Mouse (Mus musculus) forebrain, postnatal 0 days (tissue): ENCODE measurements around the gene Cyth2. TPM values are rescaled to one million over a fixed set of nuclear protein-coding genes. Genes with fewer than 3 reads are reported as not detected.

ENCODE experiments used
- ATAC-seq: fragments of 200-750 bp; cut with Nextera tagmentation; 2 replicates; pipeline ENCODE4 v1.8.0; 2017; ENCODE audit warnings: mild to moderate bottlenecking, moderate library complexity
- DNase-seq: peaks from one replicate; pipeline ENCODE4 v3.0.0-alpha.2; 2015
- H3K27ac ChIP-seq: fragments of 300-500 bp; sonication (generic); 2 replicates; pipeline ENCODE4 v1.5.1; 2014; ENCODE audit warnings: low read depth, mild to moderate bottlenecking, antibody characterized with exemption, low read length, moderate library complexity, mixed read lengths
- H3K27me3 ChIP-seq: fragments of 300-500 bp; sonication (generic); 2 replicates; pipeline ENCODE4 v1.6.1; 2014; ENCODE audit warnings: mild to moderate bottlenecking, low read length, mixed read lengths; ENCODE audit not compliant: insufficient read depth
- H3K36me3 ChIP-seq: fragments of 300-500 bp; sonication (generic); 2 replicates; pipeline ENCODE4 v1.6.1; 2014; ENCODE audit warnings: mild to moderate bottlenecking, moderate library complexity; ENCODE audit not compliant: insufficient read depth
- H3K4me1 ChIP-seq: fragments of 300-500 bp; sonication (generic); 2 replicates; pipeline ENCODE4 v1.6.1; 2014; ENCODE audit warnings: antibody characterized with exemption; ENCODE audit not compliant: insufficient read depth
- H3K4me2 ChIP-seq: fragments of 300-500 bp; sonication (generic); 2 replicates; pipeline ENCODE4 v1.6.1; 2014; ENCODE audit warnings: low read depth, mild to moderate bottlenecking, moderate library complexity
- H3K4me3 ChIP-seq: fragments of 300-500 bp; sonication (generic); 2 replicates; pipeline ENCODE4 v1.5.1; 2014; ENCODE audit warnings: low read depth, low read length, mixed read lengths
- H3K9ac ChIP-seq: fragments of 300-500 bp; sonication (generic); 2 replicates; pipeline ENCODE4 v1.6.1; 2014; ENCODE audit warnings: mild to moderate bottlenecking
- H3K9me3 ChIP-seq: fragments of 300-500 bp; sonication (generic); 2 replicates; pipeline ENCODE4 v1.6.1; 2016; ENCODE audit warnings: low read length
- CTCF ChIP-seq: sonication (generic); IDR thresholded peaks from 2 replicates; pipeline ENCODE4 v1.5.1; 2016; ENCODE audit warnings: antibody characterized with exemption, control low read depth, low read depth
- WGBS: fragments of 180-500 bp; shearing (Covaris S2); extraction: QIAGEN DNeasy Blood & Tissue Kit; methylation state at CpG from one replicate; pipeline ENCODE4 v1.1.7; 2014; 5-methylcytosine and 5-hydroxymethylcytosine counted together
- polyA plus RNA-seq: library from polyadenylated mRNA; unstranded; fragments of >200 nt; fragmentation: Nextera tagmentation; extraction: Ambion mirVana; gene quantifications from 2 replicates; pipeline ENCODE4 v1.2.1, GENCODE M21; 2015
- total RNA-seq: library from RNA; depleted of rRNA; stranded (reverse); fragments of >200 nt; gene quantifications from 2 replicates; pipeline ENCODE4 v1.2.3, GENCODE M21; 2014

Gene Cyth2
- total and polyA plus RNA-seq, 2 experiments from 2014 or later = 253 to 282 TPM

- Histone ChIP-seq H3K27ac (no peak overlapping the region), H3K9me3 (no peaks in the 10 kb centered on the region), H3K36me3 (peaks cover 73% of the 10 kb centered on the region), H3K9ac (no peak overlapping the region), H3K4me1 (0 out of 2 replicates have a peak, but pooled peaks cover 2% of the 10 kb centered on the region), H3K27me3 (no peaks in the 10 kb centered on the region), H3K4me2 (no peak overlapping the region), H3K4me3 (no peak overlapping the region)
- WGBS = 92% methylated on average over 27 of the region's 29 CpGs
- DNase-seq = no peak
- no peak for TF ChIP-seq CTCF
- ATAC-seq = no peak
Observed at GRCm38 (mm10) chr7:45794971-45795370, 19.4 kb downstream of the Cyth2 start.

DNA sequence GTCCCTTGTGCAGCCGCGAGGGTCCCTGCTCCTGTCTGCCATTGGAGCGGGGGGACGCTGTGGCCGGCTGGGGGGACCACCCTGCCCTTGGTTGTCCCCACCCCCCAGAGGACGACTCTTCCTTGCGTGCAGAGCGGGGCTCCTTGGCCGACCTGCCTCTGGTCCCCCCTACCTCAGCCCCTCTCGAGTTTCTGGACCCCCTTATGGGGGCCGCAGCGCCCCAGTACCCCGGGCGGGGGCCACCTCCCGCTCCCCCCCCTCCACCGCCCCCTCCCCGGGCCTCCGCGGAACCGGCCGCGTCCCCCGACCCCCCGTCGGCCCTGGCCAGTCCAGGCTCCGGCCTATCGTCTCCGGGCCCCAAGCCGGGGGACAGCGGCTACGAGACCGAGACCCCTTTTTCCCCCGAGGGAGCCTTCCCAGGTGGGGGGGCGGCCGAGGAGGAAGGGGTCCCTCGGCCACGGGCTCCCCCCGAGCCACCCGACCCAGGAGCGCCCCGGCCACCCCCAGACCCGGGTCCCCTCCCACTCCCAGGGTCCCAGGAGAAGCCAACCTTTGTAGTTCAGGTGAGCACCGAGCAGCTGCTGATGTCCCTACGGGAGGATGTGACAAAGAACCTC is 20.3 kb downstream of the Cyth2 start:
- 94% methylated on average over 40 of the region's 44 CpGs for WGBS
- no peak overlapping the region for H3K4me3 ChIP-seq
- no peak overlapping the region for H3K27ac ChIP-seq
- peaks cover 82% of the 10 kb centered on the region for H3K36me3 ChIP-seq
- no peak overlapping the region for H3K9ac ChIP-seq
- no peaks in the 10 kb centered on the region for H3K27me3 ChIP-seq
- H3K9me3 ChIP-seq = no peaks in the 10 kb centered on the region
- H3K4me1 ChIP-seq = 0 out of 2 replicates have a peak, but pooled peaks cover 2% of the 10 kb centered on the region
- no peak for DNase-seq
- no peak for ATAC-seq
- H3K4me2 ChIP-seq = no peak overlapping the region
- TF ChIP-seq CTCF = no peak

GRCm38 (mm10) chr7:45793240-45793639 is 21.1 kb downstream of the Cyth2 start:
- H3K27ac ChIP-seq = no peak overlapping the region
- no peak for TF ChIP-seq CTCF
- H3K4me1 ChIP-seq = 0 out of 2 replicates have a peak, but pooled peaks cover 2% of the 10 kb centered on the region
- DNase-seq (no peak), ATAC-seq (no peak)
- 90% methylated on average over 24 of the region's 24 CpGs for WGBS
- H3K9ac ChIP-seq = no peak overlapping the region
- peaks cover 90% of the 10 kb centered on the region for H3K36me3 ChIP-seq
- no peaks in the 10 kb centered on the region for H3K9me3 ChIP-seq
- H3K4me3 ChIP-seq = no peak overlapping the region
- H3K4me2 ChIP-seq = no peak overlapping the region
- no peaks in the 10 kb centered on the region for H3K27me3 ChIP-seq

DNA sequence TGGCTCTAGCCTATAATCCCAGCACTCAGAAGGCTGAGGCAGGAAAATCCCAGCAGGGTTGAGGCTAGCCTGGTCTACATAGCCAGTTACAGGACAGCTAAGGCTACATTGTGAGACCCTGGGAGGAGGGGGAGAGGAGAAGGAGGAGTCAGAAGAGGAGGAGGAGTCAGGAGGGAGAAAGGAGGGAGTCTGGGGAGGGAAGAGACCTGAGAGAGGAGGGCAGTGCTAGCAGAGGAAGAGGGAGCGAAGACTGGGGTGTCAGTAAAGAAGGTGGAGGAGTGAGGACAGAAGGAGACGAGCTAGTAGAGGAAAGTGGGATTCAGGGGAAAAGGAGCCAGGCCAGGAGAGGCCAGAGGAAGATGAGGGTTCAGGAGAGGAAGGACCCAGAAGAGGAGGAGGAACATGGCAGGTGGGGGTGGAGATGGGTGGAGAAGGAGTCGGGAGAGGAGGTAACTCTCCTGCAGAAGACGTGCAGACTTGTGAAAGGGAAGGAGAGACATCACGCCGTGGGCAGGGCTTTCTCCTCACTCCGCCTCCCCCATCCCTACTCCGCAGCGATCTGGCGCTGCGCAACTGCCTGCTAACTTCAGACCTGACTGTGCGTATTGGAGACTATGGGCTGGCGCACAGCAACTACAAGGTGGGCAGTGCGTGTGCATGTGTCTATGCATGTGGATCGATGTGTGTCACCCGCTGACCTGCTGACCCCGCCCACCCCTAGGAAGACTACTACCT is 22.5 kb downstream of the Cyth2 start:
- no peak for DNase-seq
- peaks cover 97% of the 10 kb centered on the region for H3K36me3 ChIP-seq
- no peaks in the 10 kb centered on the region for H3K27me3 ChIP-seq
- 0 out of 2 replicates have a peak, but pooled peaks cover under 1% of the 10 kb centered on the region for H3K4me1 ChIP-seq
- H3K4me2 ChIP-seq = no peak overlapping the region
- 79% methylated on average over 17 of the region's 17 CpGs for WGBS
- no peak overlapping the region for H3K4me3 ChIP-seq
- peak; percentile 34 for ATAC-seq
- no peak overlapping the region for H3K9ac ChIP-seq
- no peaks in the 10 kb centered on the region for H3K9me3 ChIP-seq
- no peak overlapping the region for H3K27ac ChIP-seq
- no peak for TF ChIP-seq CTCF

- 79% methylated on average over 6 of the region's 6 CpGs for WGBS
- ATAC-seq = no peak
- peaks cover 86% of the 10 kb centered on the region for H3K36me3 ChIP-seq
- H3K4me1 ChIP-seq = peaks cover 6% of the 10 kb centered on the region; the same call in 1 of the 2 replicates
- H3K27me3 ChIP-seq = no peaks in the 10 kb centered on the region
- H3K9me3 ChIP-seq = no peaks in the 10 kb centered on the region
- H3K9ac ChIP-seq = no peak overlapping the region
- no peak overlapping the region for H3K4me3 ChIP-seq
- no peak for TF ChIP-seq CTCF
- no peak for DNase-seq
- no peak overlapping the region for H3K27ac ChIP-seq
- H3K4me2 ChIP-seq = no peak overlapping the region
Observed at GRCm38 (mm10) chr7:45790721-45791120, 23.7 kb downstream of the Cyth2 start.

GRCm38 (mm10) chr7:45787642-45788041 is 26.7 kb downstream of the Cyth2 start:
- Histone ChIP-seq H3K27me3 (no peaks in the 10 kb centered on the region), H3K9me3 (no peaks in the 10 kb centered on the region), H3K4me3 (no peak overlapping the region), H3K36me3 (peaks cover 55% of the 10 kb centered on the region), H3K4me2 (peak overlapping the region; percentile 83), H3K27ac (no peak overlapping the region), H3K4me1 (peaks cover 12% of the 10 kb centered on the region), H3K9ac (no peak overlapping the region)
- WGBS = 90% methylated on average over 22 of the region's 22 CpGs
- DNase-seq (no peak), ATAC-seq (no peak)
- TF ChIP-seq CTCF = no peak

GRCm38 (mm10) chr7:45786661-45787413 is 27.5 kb downstream of the Cyth2 start:
- no peaks in the 10 kb centered on the region for H3K27me3 ChIP-seq
- 16% methylated on average over 17 of the region's 17 CpGs for WGBS
- peak overlapping the region; percentile 93 for H3K9ac ChIP-seq
- peak; percentile 71 for DNase-seq
- H3K27ac ChIP-seq = 0 out of 2 replicates have a peak overlapping the region, but pooled peaks have one; percentile 98
- H3K4me1 ChIP-seq = peaks cover 12% of the 10 kb centered on the region
- peak overlapping the region; percentile 83 for H3K4me2 ChIP-seq
- TF ChIP-seq CTCF = no peak
- peaks cover 48% of the 10 kb centered on the region for H3K36me3 ChIP-seq
- no peaks in the 10 kb centered on the region for H3K9me3 ChIP-seq
- peak; percentile 38 for ATAC-seq
- peak overlapping the region; percentile 93 for H3K4me3 ChIP-seq
